Mouse (Mus musculus) c-Kit-positive CD71-positive TER-119-negative erythroid progenitor cells, embryonic 14.5 days (primary cell): ENCODE results near the gene Zfp282.

Source experiments
- DNase-seq: peaks from one replicate; pipeline ENCODE4 v3.0.0-alpha.2; 2013; ENCODE audit warnings: low read depth

The Zfp282 gene

DNA sequence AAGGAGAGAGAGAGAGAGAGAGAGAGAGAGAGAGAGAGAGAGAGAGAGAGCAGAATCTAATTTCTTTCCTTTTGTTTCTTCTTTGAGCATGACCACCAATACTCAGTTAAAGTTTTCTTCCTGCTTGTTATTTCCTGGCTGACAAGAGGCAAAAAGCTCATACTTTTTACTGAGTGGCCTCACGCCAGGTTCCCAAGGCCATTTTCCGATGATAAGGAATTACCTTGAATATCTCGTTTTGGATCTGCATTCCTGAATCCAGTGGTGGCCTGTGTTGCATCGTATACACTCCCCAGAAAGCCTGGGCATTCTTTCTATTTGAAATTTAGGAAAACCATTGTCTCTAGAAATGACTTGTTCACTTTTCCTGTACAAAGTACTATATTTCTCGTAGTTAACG is 22.4 kb downstream of the Zfp282 start:
- DNase-seq, result no peak

DNA sequence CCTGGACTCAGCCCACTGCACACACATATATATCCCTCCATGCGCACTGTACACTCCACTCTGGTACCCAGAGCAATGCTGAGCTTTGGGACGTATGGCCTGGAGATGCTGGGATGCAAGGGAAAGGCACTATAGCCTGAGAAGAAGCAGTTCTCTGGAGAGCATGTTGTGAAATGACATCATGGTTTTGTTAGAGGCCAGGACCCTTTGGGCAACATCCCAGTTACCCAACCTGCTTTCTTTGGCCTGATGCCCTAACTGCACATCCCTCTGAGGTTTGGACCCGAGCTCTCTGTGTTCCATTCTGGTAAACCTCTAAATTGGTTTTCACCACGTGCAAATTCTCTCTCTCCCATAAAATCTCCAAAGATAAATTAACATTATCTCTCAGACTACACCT is 26.6 kb downstream of the Zfp282 start:
- DNase-seq, result no peak

- DNase-seq, result no peak
These were observed 27.4 kb downstream of the Zfp282 start for GRCm38 (mm10) chr6:47904361-47904760.

GRCm38 (mm10) chr6:47904917-47905695 is 28.1 kb downstream of the Zfp282 start:
- no peak for DNase-seq

GRCm38 (mm10) chr6:47906326-47906725 is 29.3 kb downstream of the Zfp282 start:
- no peak for DNase-seq

DNA sequence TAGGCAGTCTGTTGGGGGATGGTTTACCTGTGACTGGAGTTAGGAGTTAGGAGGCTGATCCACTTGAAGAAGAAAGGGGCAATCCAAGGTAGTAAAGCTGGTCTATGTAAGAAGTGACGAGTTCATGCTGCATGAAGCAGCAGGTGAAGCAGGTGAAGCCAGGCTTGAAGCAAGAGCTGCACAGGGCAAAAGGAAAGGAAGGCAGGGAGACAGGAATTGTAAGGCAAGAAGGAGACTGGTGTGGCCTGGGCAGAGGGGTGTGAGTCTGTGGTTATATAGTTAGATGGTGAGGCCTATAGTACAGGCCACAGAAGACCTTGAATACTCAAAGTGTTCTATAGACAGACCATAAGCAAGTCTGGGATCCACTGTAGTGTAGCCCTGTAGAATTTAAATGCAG is 32.0 kb downstream of the Zfp282 start:
- DNase-seq, result no peak

DNA sequence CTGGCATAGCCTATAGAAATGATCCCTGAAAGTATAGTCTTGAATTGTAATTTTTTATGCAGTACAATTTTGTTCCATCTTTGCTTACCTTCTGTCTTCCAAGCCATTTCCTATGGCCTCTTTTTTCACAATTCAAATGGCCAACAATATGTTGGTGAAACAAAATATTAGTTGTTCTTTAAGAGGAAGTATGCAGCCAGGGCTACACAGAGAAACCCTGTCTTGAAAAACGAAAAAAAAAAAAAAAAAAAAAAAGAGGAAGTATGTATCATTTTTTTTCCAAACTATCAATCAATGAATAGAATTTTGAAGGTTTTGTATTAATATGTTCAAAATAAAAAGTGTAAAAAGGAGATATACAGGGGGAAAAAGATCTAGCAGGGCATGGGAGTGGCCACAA is 34.6 kb downstream of the Zfp282 start:
- no peak for DNase-seq

GRCm38 (mm10) chr6:47912991-47913390 is 36.0 kb downstream of the Zfp282 start:
- no peak for DNase-seq

- DNase-seq, result no peak
These were observed 40.0 kb downstream of the Zfp282 start for GRCm38 (mm10) chr6:47917051-47917450.

DNA sequence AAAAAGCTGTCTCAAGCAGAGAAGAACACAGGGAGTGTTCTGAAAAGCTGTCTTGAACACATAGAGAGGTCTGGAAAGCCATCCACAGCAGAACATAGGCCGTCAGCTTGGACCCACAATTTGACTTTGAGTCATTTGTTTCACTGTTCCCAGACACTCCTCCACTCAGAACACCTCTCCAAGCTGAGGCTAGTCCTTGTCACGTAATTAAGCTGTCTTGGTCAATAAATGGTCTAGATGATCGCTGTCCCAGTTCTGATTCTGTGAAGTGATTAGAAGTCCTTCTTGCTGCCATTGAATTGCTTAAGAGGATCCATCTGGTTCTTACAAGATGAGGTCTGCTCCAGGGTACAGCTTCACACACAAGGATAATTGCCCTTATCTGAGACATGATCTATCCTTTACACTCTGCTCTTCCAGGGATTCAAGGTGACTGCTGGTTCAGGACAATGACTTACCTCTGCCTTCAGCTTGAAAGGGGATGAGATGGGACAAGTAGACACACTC is 41.8 kb downstream of the Zfp282 start:
- no peak for DNase-seq

GRCm38 (mm10) chr6:47919646-47920446 is 42.8 kb downstream of the Zfp282 start:
- no peak for DNase-seq

DNA sequence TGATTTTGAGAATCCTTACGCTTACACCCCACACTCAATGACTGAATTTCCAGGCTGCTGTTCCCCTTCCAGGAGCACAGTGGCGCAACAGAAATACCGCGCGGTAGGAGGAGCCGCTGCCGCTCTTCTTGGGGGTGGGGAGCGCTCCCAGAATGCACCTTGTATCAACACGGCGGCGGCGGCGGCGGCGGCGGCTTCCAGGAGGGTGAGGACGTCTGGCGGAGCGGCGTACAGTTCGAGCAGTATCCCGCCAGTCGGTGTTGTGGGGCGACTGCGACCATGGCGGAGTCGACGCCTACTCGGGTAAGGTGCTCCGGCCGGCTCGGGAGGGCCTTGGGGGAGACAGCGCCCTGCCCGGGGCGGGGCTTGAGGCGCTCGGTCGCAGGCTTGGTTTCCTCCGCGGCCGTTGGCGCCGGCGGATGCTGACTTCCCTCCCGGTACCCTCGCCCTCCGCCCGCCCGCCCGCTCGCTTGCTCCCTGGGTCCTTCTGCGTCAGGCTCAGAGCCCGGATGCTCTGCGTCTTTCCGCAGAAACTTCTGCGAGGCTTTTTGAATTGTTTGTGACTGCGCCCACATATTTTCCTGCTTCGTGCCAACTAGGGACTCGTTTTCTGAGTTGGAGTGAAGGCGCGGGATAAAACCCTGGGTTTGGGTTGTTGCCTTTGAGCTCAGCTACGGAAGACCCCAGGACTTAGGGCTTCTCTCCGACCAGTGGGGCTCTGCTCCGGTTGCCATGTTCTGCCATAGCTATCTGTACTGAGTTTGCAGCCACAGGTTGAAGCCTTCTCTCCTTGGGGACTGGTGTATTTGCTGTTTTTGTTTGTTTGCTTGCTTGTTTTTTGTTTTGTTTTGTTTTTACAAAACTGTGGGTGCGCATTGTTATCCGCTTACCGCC is 43.7 kb downstream of the Zfp282 start, which contains the start of gene Zfp212:
TSS of gene Zfp212 (plus strand) at position 30 of the 894 bp plus-strand sequence.
- peak; percentile 83 for DNase-seq

GRCm38 (mm10) chr6:47942461-47942860 is 65.5 kb downstream of the Zfp282 start:
- DNase-seq, result no peak

GRCm38 (mm10) chr6:47943021-47943691 is 66.2 kb downstream of the Zfp282 start:
- no peak for DNase-seq

- DNase-seq, result no peak
These were observed 66.7 kb downstream of the Zfp282 start for GRCm38 (mm10) chr6:47943721-47944120.

- no peak for DNase-seq
These were observed 70.4 kb downstream of the Zfp282 start for GRCm38 (mm10) chr6:47947388-47947787.

- DNase-seq, result peak; percentile 94
These were observed 76.3 kb downstream of the Zfp282 start, which contains the start of gene Zfp956 for GRCm38 (mm10) chr6:47953191-47953726. Gene Zfp956 (plus strand): TSS chr6:47953390.

- DNase-seq, result no peak
These were observed 77.4 kb downstream of the Zfp282 start for GRCm38 (mm10) chr6:47954425-47954824.

DNA sequence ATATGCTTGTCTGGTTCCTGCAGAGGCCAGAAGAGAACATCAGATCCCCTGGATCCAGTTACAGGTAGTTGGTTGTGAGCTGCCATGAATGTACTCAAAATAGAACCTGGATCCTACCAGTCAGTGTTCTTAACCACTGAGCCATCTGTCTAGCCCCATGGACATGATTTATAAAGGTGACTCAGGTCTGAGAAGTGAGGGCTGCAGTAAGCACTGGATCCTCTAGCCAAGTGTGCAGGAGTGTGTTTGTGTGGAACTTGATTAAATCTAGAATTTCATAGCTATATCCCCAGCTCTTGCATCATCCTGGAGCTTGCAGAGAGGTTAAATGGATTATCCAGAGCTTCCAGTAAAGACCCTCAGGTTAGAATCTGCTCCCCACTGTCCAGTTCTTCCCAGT is 80.8 kb downstream of the Zfp282 start:
- no peak for DNase-seq
